Mouse (Mus musculus) lung, embryonic 14.5 days (tissue): ENCODE data around the gene Ppat. TPM values are rescaled to one million over a fixed set of nuclear protein-coding genes. Genes with fewer than 3 reads are reported as not detected.
A peak's percentile ranks its signal among the peaks of the same experiment; 100 is the strongest.

Experiments
- ATAC-seq: fragments of 200-750 bp; cut with Nextera tagmentation; 2 replicates; pipeline ENCODE4 v1.8.0; 2017; ENCODE audit warnings: mild to moderate bottlenecking, moderate TSS enrichment, moderate library complexity; ENCODE audit not compliant: insufficient read depth
- DNase-seq: peaks from one replicate; pipeline ENCODE4 v3.0.0-alpha.2; 2015
- H3K27ac ChIP-seq: fragments of 300-500 bp; sonication (generic); 2 replicates; pipeline ENCODE4 v1.5.1; 2014; ENCODE audit warnings: low read depth, mild to moderate bottlenecking, moderate library complexity
- H3K27me3 ChIP-seq: fragments of 300-500 bp; sonication (generic); 2 replicates; pipeline ENCODE4 v1.6.1; 2014; ENCODE audit warnings: low read length, control low read depth; ENCODE audit not compliant: insufficient read depth
- H3K36me3 ChIP-seq: fragments of 300-500 bp; sonication (generic); 2 replicates; pipeline ENCODE4 v1.6.1; 2014; ENCODE audit warnings: control low read depth; ENCODE audit not compliant: insufficient read depth
- H3K4me1 ChIP-seq: fragments of 300-500 bp; sonication (generic); 2 replicates; pipeline ENCODE4 v1.6.1; 2014; ENCODE audit warnings: antibody characterized with exemption, control low read depth; ENCODE audit not compliant: insufficient read depth
- H3K4me2 ChIP-seq: fragments of 300-500 bp; sonication (generic); 2 replicates; pipeline ENCODE4 v1.6.1; 2014; ENCODE audit warnings: mild to moderate bottlenecking
- H3K4me3 ChIP-seq: fragments of 300-500 bp; sonication (generic); 2 replicates; pipeline ENCODE4 v1.5.1; 2014; ENCODE audit warnings: low read depth, low read length
- H3K9ac ChIP-seq: fragments of 300-500 bp; sonication (generic); 2 replicates; pipeline ENCODE4 v1.6.1; 2014
- H3K9me3 ChIP-seq: fragments of 300-500 bp; sonication (generic); 2 replicates; pipeline ENCODE4 v1.6.1; 2016; ENCODE audit warnings: low read depth, low read length, control low read depth
- CTCF ChIP-seq: IDR thresholded peaks from 2 replicates; pipeline ENCODE4 v1.5.1; 2016; ENCODE audit warnings: antibody characterized with exemption, low read depth
- WGBS: fragments of 180-500 bp; shearing (Covaris S2); extraction: QIAGEN DNeasy Blood & Tissue Kit; methylation state at CpG from one replicate; pipeline ENCODE4 v1.1.7; 2014; 5-methylcytosine and 5-hydroxymethylcytosine counted together
- polyA plus RNA-seq: library from polyadenylated mRNA; unstranded; fragments of >200 nt; fragmentation: Nextera tagmentation; extraction: Ambion mirVana; gene quantifications from 2 replicates; pipeline ENCODE4 v1.2.1, GENCODE M21; 2014

Ppat gene
- polyA plus RNA-seq, 1 experiment from 2014 or later: 47.0 TPM

DNA sequence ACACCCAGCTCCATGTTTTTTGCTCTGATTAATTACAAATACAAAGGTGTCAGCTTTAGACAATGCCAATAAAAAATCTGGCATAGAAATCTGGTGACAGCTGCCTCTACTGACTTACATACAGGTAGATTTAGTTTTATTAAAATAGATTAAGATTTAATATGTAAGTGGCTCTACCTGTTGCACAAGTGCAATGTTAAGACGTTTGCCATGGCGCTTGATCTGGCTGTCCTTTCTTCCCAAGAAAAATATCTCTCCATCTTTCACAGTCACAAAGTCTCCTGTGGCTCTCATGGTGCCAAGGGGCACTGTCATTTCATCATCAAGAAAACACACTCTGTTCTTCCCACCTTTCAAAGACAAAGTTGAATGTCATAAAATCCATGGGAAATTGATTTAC lies 64.4 kb downstream of the Ppat start:
- peaks cover 68% of the 10 kb centered on the region for H3K36me3 ChIP-seq

DNA sequence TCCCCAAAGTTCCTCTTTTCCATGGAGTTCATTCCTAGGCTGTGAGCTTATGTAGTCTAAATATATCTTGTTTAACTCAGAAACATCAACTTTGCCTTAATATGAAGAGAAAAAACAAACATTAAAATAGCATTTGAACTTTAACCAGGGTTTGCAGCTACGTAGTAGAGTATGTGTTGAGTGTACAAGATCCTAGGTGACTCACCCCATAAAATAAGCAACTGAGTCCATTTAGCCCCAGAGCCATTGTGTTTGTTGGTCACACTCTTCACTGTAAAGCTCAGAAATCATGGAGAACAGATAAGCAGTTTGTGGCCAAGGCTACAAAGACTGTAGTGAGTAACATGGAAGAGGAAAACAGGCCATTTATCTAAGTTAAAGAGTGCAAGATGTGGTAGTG lies 67.3 kb downstream of the Ppat start:
- Histone ChIP-seq H3K9me3 (no peaks in the 10 kb centered on the region), H3K9ac (no peak overlapping the region), H3K4me1 (no peaks in the 10 kb centered on the region), H3K36me3 (peaks cover 56% of the 10 kb centered on the region), H3K4me2 (no peak overlapping the region), H3K4me3 (no peak overlapping the region), H3K27ac (no peak overlapping the region), H3K27me3 (no peaks in the 10 kb centered on the region)
- 90% methylated on average over 1 of the region's 1 CpGs for WGBS
- DNase-seq (no peak), ATAC-seq (no peak)
- no peak for TF ChIP-seq CTCF

More for the DNA sequence above, 64.4 kb downstream of the Ppat start:
- H3K27me3 ChIP-seq: no peaks in the 10 kb centered on the region
- 92% methylated on average over 2 of the region's 2 CpGs for WGBS
- no peaks in the 10 kb centered on the region for H3K9me3 ChIP-seq
- DNase-seq: no peak
- ATAC-seq: no peak
- H3K27ac ChIP-seq: no peak overlapping the region
- H3K9ac ChIP-seq: no peak overlapping the region
- H3K4me1 ChIP-seq: no peaks in the 10 kb centered on the region
- TF ChIP-seq CTCF: no peak
- no peak overlapping the region for H3K4me2 ChIP-seq
- H3K4me3 ChIP-seq: no peak overlapping the region

DNA sequence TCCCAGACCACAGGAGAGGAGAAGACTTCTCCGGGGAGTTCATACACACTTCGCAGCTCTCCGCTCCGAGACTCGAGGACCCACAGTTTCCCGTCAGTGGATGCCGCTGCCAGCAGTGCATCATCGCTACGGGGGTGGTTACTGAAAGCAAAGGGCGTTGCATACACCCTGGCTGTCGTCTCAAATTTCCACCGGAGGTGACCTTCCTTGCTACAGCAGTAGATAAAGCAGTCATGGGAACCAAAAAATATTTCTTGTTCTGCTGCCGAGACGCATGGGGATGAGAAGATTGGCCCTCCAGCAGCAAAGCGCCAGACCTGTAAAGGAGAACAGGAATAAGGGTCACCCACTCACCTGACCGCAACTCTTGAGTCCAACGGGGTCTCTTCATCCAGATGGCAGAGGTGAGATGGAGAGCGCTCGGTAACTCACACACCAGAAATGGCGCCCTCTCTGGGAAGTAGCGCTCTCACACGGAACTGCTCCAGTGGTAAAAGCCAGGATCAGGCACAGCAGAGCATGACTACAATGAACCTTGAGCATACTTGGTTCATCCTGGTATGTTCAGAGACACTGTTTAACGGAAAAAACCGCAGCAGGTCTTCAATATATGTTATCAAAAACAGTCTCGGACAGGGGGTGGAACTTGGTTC lies 75.1 kb downstream of the Ppat start:
- Histone ChIP-seq H3K4me3 (no peak overlapping the region), H3K4me1 (no peaks in the 10 kb centered on the region), H3K27ac (no peak overlapping the region), H3K27me3 (no peaks in the 10 kb centered on the region), H3K4me2 (no peak overlapping the region), H3K36me3 (peaks cover 42% of the 10 kb centered on the region), H3K9ac (no peak overlapping the region), H3K9me3 (no peaks in the 10 kb centered on the region)
- DNase-seq: no peak
- ATAC-seq: no peak
- TF ChIP-seq CTCF: no peak
- WGBS: 82% methylated on average over 25 of the region's 25 CpGs

DNA sequence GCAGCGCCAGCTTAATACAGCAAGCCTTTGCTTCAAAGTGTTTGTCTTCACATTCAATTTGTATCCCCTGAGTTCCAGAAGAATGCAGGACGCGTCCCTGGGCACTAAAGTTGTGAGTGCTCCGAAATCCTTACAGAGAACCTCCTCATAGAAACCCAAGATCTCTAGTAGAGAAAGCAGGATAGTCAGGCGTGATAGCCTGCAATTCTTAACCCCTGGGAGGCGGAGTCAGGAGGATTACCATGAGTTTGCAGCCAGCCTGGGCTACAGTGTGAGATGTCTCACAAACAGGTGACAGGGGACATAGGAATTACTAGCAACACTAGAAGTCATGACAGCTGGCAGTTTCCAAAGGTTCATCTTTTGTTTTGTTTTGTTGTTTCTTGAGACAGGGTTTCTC lies 81.8 kb downstream of the Ppat start:
- no peak for TF ChIP-seq CTCF
- no peak overlapping the region for H3K27ac ChIP-seq
- no peak overlapping the region; the same call in 1 of the 2 replicates for H3K9ac ChIP-seq

DNA sequence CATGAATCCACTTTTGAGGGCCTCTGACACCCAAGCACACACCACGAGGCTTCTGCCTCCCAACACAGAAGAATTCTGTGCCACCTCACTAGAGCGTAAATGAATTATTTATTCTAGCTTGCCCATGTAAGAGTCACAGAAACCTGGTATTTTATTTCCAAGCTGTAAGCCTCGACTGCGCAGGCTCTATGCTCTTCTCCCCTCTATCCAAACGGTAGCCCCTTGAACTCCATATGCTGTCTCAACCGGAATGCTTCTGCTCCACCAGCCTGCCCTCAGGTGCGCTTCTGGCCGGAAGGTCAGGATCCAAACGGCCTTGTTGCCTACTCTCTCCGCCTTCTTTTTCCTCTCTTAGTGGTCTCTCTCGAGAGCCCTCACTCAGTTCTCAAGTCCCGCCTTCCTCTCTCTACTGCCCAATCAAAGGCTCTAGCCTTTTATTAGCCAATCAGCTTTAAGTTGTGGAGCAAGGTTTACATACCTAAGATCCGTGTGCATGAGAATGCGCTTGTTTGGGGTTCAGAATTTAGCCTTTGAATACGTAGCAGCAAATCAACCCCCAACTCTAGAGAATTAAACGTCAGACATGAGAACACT lies 82.6 kb downstream of the Ppat start:
- H3K27me3 ChIP-seq: no peaks in the 10 kb centered on the region
- peak overlapping the region; percentile 55 for H3K4me2 ChIP-seq
- WGBS: 31% methylated on average over 16 of the region's 16 CpGs
- peaks cover 30% of the 10 kb centered on the region for H3K36me3 ChIP-seq
- H3K9me3 ChIP-seq: no peaks in the 10 kb centered on the region
- peak overlapping the region; percentile 25 for H3K4me3 ChIP-seq
- no peaks in the 10 kb centered on the region; the same call in 1 of the 2 replicates for H3K4me1 ChIP-seq
- peak; percentile 86 for ATAC-seq
- peak; percentile 70 for DNase-seq
- peak overlapping the region; percentile 32; the same call in 1 of the 2 replicates for H3K9ac ChIP-seq
- no peak for TF ChIP-seq CTCF
- H3K27ac ChIP-seq: no peak overlapping the region

More for the DNA sequence above, 81.8 kb downstream of the Ppat start:
- peaks cover 34% of the 10 kb centered on the region for H3K36me3 ChIP-seq
- H3K4me1 ChIP-seq: no peaks in the 10 kb centered on the region; the same call in 1 of the 2 replicates
- peak overlapping the region; percentile 25; the same call in 1 of the 2 replicates for H3K4me3 ChIP-seq
- DNase-seq (no peak), ATAC-seq (no peak)
- no peaks in the 10 kb centered on the region for H3K27me3 ChIP-seq
- WGBS: 65% methylated on average over 6 of the region's 6 CpGs
- peak overlapping the region; percentile 55 for H3K4me2 ChIP-seq
- no peaks in the 10 kb centered on the region for H3K9me3 ChIP-seq

DNA sequence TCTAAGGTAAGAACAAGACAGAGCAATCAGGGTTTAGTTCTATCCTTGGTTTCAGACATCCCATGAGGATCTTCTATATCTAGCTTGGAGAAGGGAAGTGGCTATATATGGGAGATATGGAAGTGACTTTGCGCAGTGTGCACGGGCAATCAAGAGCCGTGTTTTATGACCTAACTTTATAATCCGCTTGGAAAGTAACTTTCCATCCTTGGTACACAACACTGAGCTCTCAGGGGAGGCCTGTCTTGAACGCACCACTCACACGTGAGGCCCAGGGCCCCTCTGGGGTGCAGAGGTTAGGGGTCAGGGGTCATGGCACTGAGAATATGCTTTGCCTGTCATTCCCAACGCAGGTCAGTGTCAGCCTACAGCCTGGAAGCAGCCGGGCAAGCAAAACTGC lies 84.6 kb downstream of the Ppat start:
- no peaks in the 10 kb centered on the region for H3K27me3 ChIP-seq
- no peak overlapping the region for H3K4me2 ChIP-seq
- ATAC-seq (no peak), DNase-seq (no peak)
- no peaks in the 10 kb centered on the region; the same call in 1 of the 2 replicates for H3K4me1 ChIP-seq
- peaks cover 26% of the 10 kb centered on the region for H3K36me3 ChIP-seq
- no peaks in the 10 kb centered on the region for H3K9me3 ChIP-seq
- H3K27ac ChIP-seq: no peak overlapping the region
- TF ChIP-seq CTCF: no peak
- no peak overlapping the region for H3K4me3 ChIP-seq
- 61% methylated on average over 8 of the region's 8 CpGs for WGBS
- no peak overlapping the region for H3K9ac ChIP-seq

Other genes with a start within 250 kb of the Ppat start
- 20.4 and 22.8 TPM in 2 replicates for gene Aasdh, start 46.1 kb downstream of the Ppat start, polyA plus RNA-seq
- 291 and 294 TPM in 2 replicates for gene Paics, start 271 bp downstream of the Ppat start, polyA plus RNA-seq
- 100 and 103 TPM in 2 replicates for gene Srp72, start 23.1 kb upstream of the Ppat start, polyA plus RNA-seq
- gene Arl9, start 52.5 kb upstream of the Ppat start, polyA plus RNA-seq: 0.38 TPM in 1 of 2 replicates, not detected in the other
- 0.30 and 0.66 TPM in 2 replicates for gene Thegl, start 64.4 kb upstream of the Ppat start, polyA plus RNA-seq
- gene Hopx, start 163.5 kb upstream of the Ppat start, polyA plus RNA-seq: 2.4 and 3.6 TPM in 2 replicates